Mouse (Mus musculus) CD4-positive, CD25-positive, alpha-beta regulatory T cell, adult 2 months (primary cell): ENCODE results near the gene Cyp2b23.
"Not testable (repeated sequence)": the region's sequence is repeated elsewhere in the genome, so short reads cannot be mapped to it uniquely, and the experiment has no call there.

Source experiments
- DNase-seq: peaks from one replicate; pipeline ENCODE4 v3.0.0-alpha.2; 2012; ENCODE audit warnings: low read depth, low spot score

Cyp2b23 gene

GRCm38 (mm10) chr7:26686337-26686736 lies at the start of gene Cyp2b23:
Gene Cyp2b23 (minus strand): TSS chr7:26686437.
- no peak for DNase-seq

GRCm38 (mm10) chr7:26711061-26711460 lies 24.8 kb upstream of the Cyp2b23 start:
- DNase-seq = no peak

GRCm38 (mm10) chr7:26707061-26707460 lies 20.8 kb upstream of the Cyp2b23 start:
- DNase-seq = no peak

GRCm38 (mm10) chr7:26706191-26706590 lies 20.0 kb upstream of the Cyp2b23 start:
- DNase-seq = not testable (repeated sequence)

- no peak for DNase-seq
Observed at GRCm38 (mm10) chr7:26700151-26700550, 13.9 kb upstream of the Cyp2b23 start.

- no peak for DNase-seq
Observed at GRCm38 (mm10) chr7:26685713-26686112, 524 bp downstream of the Cyp2b23 start.

GRCm38 (mm10) chr7:26667466-26667865 lies 18.8 kb downstream of the Cyp2b23 start:
- DNase-seq = not testable (repeated sequence)

- no peak for DNase-seq
Observed at GRCm38 (mm10) chr7:26666011-26666410, 20.2 kb downstream of the Cyp2b23 start.

GRCm38 (mm10) chr7:26618364-26618763 lies 67.9 kb downstream of the Cyp2b23 start, which contains the start of gene Vmn1r185:
Gene Vmn1r185 (minus strand): TSS chr7:26618464.
- not testable (repeated sequence) for DNase-seq
